Mouse (Mus musculus): ENCODE data around the gene Maob. TPM values are rescaled to one million over a fixed set of nuclear protein-coding genes. Genes with fewer than 3 reads are reported as not detected.

Gene Maob
- 247 and 294 TPM in 2 replicates for polyA plus RNA-seq (2015; fragmentation: Nextera tagmentation; extraction: Ambion mirVana)

DNA sequence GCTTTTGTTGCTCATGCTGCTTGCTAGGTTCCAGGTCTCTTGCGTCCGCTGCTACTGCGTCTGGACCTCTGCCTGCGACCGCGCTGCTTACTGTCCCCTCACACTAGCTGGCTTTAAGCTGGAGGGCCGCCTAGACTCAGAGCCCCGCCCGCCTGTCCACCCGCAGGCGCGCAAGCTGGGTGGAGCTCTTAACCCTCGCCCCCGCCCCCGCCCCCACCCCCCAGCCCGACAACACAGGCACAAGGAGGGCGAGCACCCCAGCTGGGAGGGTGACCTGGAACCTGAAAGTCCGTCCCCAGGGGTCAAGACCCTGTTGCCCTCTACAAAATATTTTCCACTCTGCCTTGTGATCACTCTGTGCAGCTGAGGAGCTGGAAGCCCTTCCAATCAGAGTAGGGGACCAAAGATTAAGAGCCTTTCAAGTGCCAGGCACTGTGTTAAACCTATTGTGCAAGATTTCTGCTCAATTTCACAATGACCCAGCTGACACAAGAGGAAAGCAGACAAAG is at the start of gene Maob:
Maob (minus strand) TSS at position 106 of the 509 bp plus-strand sequence.
- peak within 1 kb of the TSS; percentile 31; the same call in 1 of the 2 replicates for H3K9ac ChIP-seq (ENCODE audit: low read depth, low read length)
- no peaks in the 10 kb centered on the region for H3K27me3 ChIP-seq (replicated peaks; ENCODE audit: control insufficient read depth, insufficient read depth, low read length)
- H3K27ac ChIP-seq (ENCODE audit: low read depth, low read length): peak within 1 kb of the TSS; percentile 66
- H3K4me1 ChIP-seq (replicated peaks; ENCODE audit: control insufficient read depth, insufficient read depth, low read length): no peaks in the 10 kb centered on the region
- H3K4me3 ChIP-seq (ENCODE audit: low read depth, low read length): peak within 1 kb of the TSS; percentile 31
- 16% methylated on average over 18 of the region's 18 CpGs for WGBS
- peak; percentile 85 for ATAC-seq
- no peaks in the 10 kb centered on the region for H3K36me3 ChIP-seq (ENCODE audit: control insufficient read depth, insufficient read depth)
- no peak for TF ChIP-seq CTCF (IDR thresholded peaks at IDR 0.05; ENCODE audit: low read depth)
- peak within 1 kb of the TSS; percentile 63 for H3K4me2 ChIP-seq (replicated peaks; ENCODE audit: low read depth)
- no peaks in the 10 kb centered on the region for H3K9me3 ChIP-seq (ENCODE audit: control insufficient read depth)

DNA sequence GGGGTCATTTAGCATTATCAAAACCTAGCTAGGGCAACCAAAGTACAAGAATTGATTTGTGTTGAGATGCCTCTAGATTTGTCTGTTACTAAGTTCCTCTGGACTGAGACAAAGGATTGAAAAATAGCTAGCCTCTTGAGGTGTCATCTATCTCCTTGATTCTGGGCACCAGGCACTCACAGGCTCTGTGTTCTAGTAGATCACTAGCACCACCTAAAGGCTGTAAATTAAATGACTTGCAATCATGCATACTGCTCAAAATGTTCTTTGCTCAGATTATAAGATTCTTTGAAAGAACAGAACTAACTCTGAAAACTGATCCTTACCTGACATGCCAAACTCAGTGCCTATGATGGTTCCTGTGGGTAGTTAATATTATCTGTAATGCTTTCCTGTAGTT is 43.1 kb upstream of the Maob start:
- H3K27me3 ChIP-seq (replicated peaks; ENCODE audit: control insufficient read depth, insufficient read depth, low read length): no peaks in the 10 kb centered on the region
- H3K9ac ChIP-seq (ENCODE audit: low read depth, low read length): no peak overlapping the region
- H3K36me3 ChIP-seq (ENCODE audit: control insufficient read depth, insufficient read depth): no peaks in the 10 kb centered on the region
- no peak overlapping the region for H3K4me2 ChIP-seq (replicated peaks; ENCODE audit: low read depth)
- H3K9me3 ChIP-seq (ENCODE audit: control insufficient read depth): no peaks in the 10 kb centered on the region
- no peaks in the 10 kb centered on the region for H3K4me1 ChIP-seq (replicated peaks; ENCODE audit: control insufficient read depth, insufficient read depth, low read length)
- H3K4me3 ChIP-seq (ENCODE audit: low read depth, low read length): no peak overlapping the region
- no peak for ATAC-seq
- TF ChIP-seq CTCF (IDR thresholded peaks at IDR 0.05; ENCODE audit: low read depth): peak; percentile 73
- no peak overlapping the region for H3K27ac ChIP-seq (ENCODE audit: low read depth, low read length)

DNA sequence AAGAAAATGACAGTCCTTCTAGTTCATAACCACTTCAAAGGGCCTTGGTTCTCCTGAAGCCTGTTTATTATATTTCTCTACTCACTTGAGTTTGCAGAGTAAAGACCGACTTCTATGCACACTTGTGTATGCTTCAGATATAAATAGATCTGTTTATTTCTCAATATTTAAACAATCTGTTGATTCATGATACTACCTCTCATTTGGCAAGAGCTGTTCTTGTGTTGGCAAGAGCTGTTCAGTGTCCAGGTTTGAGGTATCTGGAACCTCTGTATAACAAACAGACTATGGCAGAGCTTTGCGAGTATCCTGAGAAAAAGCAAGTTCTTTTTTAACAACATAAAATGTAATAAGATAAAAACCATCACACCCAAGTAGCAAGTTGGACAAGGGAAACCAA is 28.9 kb upstream of the Maob start:
- Histone ChIP-seq H3K4me3 (ENCODE audit: low read depth, low read length) (no peak overlapping the region), H3K27ac (ENCODE audit: low read depth, low read length) (no peak overlapping the region), H3K4me2 (replicated peaks; ENCODE audit: low read depth) (no peak overlapping the region), H3K27me3 (replicated peaks; ENCODE audit: control insufficient read depth, insufficient read depth, low read length) (no peaks in the 10 kb centered on the region), H3K9me3 (ENCODE audit: control insufficient read depth) (no peaks in the 10 kb centered on the region), H3K36me3 (ENCODE audit: control insufficient read depth, insufficient read depth) (no peaks in the 10 kb centered on the region), H3K4me1 (replicated peaks; ENCODE audit: control insufficient read depth, insufficient read depth, low read length) (no peaks in the 10 kb centered on the region), H3K9ac (ENCODE audit: low read depth, low read length) (no peak overlapping the region)
- 76% methylated on average over 2 of the region's 2 CpGs for WGBS
- no peak for ATAC-seq
- TF ChIP-seq CTCF (IDR thresholded peaks at IDR 0.05; ENCODE audit: low read depth): no peak

DNA sequence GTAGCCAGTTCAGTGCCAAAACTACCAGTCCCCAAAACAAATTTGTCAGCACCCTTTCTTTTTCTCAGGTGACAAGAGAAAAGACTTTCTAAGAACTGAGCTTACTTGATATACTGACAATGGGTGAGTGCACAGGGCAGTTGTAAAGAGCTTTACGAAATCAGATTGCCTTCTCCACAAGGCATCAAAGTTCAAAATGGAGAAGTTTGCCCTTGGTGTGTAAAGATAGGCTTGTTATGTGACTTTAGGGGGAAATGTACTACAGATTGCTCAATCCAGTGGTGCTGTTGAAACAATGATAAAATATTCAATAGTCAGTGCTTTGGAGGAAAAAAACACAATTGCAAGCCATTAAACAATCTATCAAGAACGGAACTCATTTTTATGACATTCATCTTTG is 24.3 kb upstream of the Maob start:
- Histone ChIP-seq H3K9me3 (ENCODE audit: control insufficient read depth) (no peaks in the 10 kb centered on the region), H3K9ac (ENCODE audit: low read depth, low read length) (no peak overlapping the region), H3K36me3 (ENCODE audit: control insufficient read depth, insufficient read depth) (no peaks in the 10 kb centered on the region), H3K27ac (ENCODE audit: low read depth, low read length) (no peak overlapping the region), H3K4me3 (ENCODE audit: low read depth, low read length) (no peak overlapping the region), H3K27me3 (replicated peaks; ENCODE audit: control insufficient read depth, insufficient read depth, low read length) (no peaks in the 10 kb centered on the region), H3K4me2 (replicated peaks; ENCODE audit: low read depth) (no peak overlapping the region), H3K4me1 (replicated peaks; ENCODE audit: control insufficient read depth, insufficient read depth, low read length) (no peaks in the 10 kb centered on the region)
- TF ChIP-seq CTCF (IDR thresholded peaks at IDR 0.05; ENCODE audit: low read depth): no peak
- ATAC-seq: peak; percentile 30; the same call in 1 of the 2 replicates
- 44% methylated on average over 2 of the region's 2 CpGs for WGBS

DNA sequence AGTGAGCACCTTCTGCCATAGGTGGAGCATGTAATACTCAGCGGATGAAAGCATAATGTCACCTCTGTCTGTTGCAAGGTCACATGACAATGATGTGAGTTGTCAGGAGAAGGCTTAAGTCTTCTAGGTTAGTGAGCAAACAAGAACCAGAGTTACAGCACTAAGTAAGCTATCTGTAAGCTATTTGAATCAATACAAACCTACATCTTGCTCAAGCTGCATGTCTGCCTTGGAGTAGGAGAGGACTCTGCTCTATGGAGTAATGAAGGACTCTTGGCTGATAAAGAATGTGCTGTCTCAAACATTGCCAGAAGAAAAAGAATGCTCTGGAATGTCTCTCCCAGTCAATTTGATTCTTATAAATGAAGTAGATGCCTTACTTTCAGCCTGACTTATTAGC is 20.1 kb upstream of the Maob start:
- Histone ChIP-seq H3K27ac (ENCODE audit: low read depth, low read length) (peak overlapping the region; percentile 54; the same call in 1 of the 2 replicates), H3K9ac (ENCODE audit: low read depth, low read length) (no peak overlapping the region), H3K4me3 (ENCODE audit: low read depth, low read length) (no peak overlapping the region), H3K4me2 (replicated peaks; ENCODE audit: low read depth) (no peak overlapping the region), H3K36me3 (ENCODE audit: control insufficient read depth, insufficient read depth) (no peaks in the 10 kb centered on the region), H3K4me1 (replicated peaks; ENCODE audit: control insufficient read depth, insufficient read depth, low read length) (no peaks in the 10 kb centered on the region), H3K9me3 (ENCODE audit: control insufficient read depth) (no peaks in the 10 kb centered on the region), H3K27me3 (replicated peaks; ENCODE audit: control insufficient read depth, insufficient read depth, low read length) (no peaks in the 10 kb centered on the region)
- 69% methylated on average over 1 of the region's 1 CpGs for WGBS
- no peak for TF ChIP-seq CTCF (IDR thresholded peaks at IDR 0.05; ENCODE audit: low read depth)
- peak; percentile 78 for ATAC-seq

DNA sequence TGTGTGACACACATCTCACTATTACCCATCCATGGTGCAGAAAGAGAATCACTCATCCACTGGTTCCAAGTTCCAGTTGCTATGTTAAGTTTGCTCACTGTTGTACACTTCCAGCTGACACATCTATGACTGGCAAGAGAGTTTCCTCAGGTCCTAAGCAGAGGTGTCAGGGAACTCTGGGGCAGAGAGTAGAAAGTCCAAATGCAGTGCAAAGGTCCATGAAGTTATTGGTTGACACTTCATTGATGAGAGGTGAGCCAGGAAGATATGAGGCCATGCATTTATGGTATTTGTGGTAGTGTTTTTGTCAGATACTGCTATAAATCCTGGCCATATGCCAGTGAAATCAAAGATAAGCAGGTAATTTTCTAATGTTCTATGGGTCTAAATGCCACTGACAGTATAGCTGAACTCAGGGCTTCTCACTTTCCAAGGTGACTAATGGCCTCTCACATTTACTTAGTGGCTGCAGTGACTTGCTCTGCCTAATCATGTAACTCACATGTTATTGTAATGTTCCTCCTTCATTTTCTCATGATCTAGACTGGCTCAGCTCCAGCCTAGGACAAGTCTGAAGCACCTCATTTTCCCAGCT is 19.4 kb upstream of the Maob start:
- H3K4me1 ChIP-seq (replicated peaks; ENCODE audit: control insufficient read depth, insufficient read depth, low read length): no peaks in the 10 kb centered on the region
- no peaks in the 10 kb centered on the region for H3K27me3 ChIP-seq (replicated peaks; ENCODE audit: control insufficient read depth, insufficient read depth, low read length)
- no peak overlapping the region for H3K4me2 ChIP-seq (replicated peaks; ENCODE audit: low read depth)
- H3K9ac ChIP-seq (ENCODE audit: low read depth, low read length): no peak overlapping the region
- no peak for TF ChIP-seq CTCF (IDR thresholded peaks at IDR 0.05; ENCODE audit: low read depth)
- ATAC-seq: peak; percentile 94
- H3K36me3 ChIP-seq (ENCODE audit: control insufficient read depth, insufficient read depth): no peaks in the 10 kb centered on the region
- no peak overlapping the region for H3K4me3 ChIP-seq (ENCODE audit: low read depth, low read length)
- no peaks in the 10 kb centered on the region for H3K9me3 ChIP-seq (ENCODE audit: control insufficient read depth)
- H3K27ac ChIP-seq (ENCODE audit: low read depth, low read length): peak overlapping the region; percentile 54; the same call in 1 of the 2 replicates

Data from intestine, postnatal 0 days (tissue).